Mouse (Mus musculus) CH12.LX (cell line): ENCODE measurements at regions not wholly inside any gene's neighbourhood (a gene's known extent, or its start where the extent isn't known, plus 50 kb on each side); places are given as distances from the start of the nearest gene placed in this dataset.

ENCODE experiments used
- CTCF ChIP-seq, 2 experiments: IDR thresholded peaks in 1 of 2; conservative IDR thresholded peaks in 1 of 2; 2 replicates each; pipeline ENCODE4 v1.5.1; 2011 to 2012; ENCODE audit warnings: low read depth in 2 of 2, low read length in 2 of 2, improper control_type of control experiment in 1 of 2, inconsistent platforms in 1 of 2, mild to moderate bottlenecking in 1 of 2, moderate library complexity in 1 of 2
- EP300 ChIP-seq: IDR thresholded peaks from 2 replicates; pipeline ENCODE4 v1.6.1; 2011; ENCODE audit warnings: low read length, improper control_type of control experiment
- HCFC1 ChIP-seq: IDR thresholded peaks from 2 replicates; pipeline ENCODE4 v1.6.1; 2012; ENCODE audit warnings: low read depth, mild to moderate bottlenecking, inconsistent platforms, low read length, improper control_type of control experiment
- MAFK ChIP-seq: IDR thresholded peaks from 2 replicates; pipeline ENCODE4 v1.6.1; 2011; ENCODE audit warnings: low read length, improper control_type of control experiment; ENCODE audit not compliant: insufficient replicate concordance
- POLR2A ChIP-seq: IDR thresholded peaks from 2 replicates; pipeline ENCODE4 v1.6.1; 2011; ENCODE audit warnings: low read depth, mild to moderate bottlenecking, improper control_type of control experiment, low read length
- USF1 ChIP-seq: IDR thresholded peaks from 2 replicates; pipeline ENCODE4 v1.6.1; 2014; ENCODE audit warnings: low read depth, mild to moderate bottlenecking, inconsistent platforms, low read length, improper control_type of control experiment
- USF2 ChIP-seq: conservative IDR thresholded peaks from 2 replicates; pipeline ENCODE4 v1.6.1; 2011; ENCODE audit warnings: low read depth, low read length, improper control_type of control experiment
- ZNF384 ChIP-seq: IDR thresholded peaks from 2 replicates; pipeline ENCODE4 v1.6.1; 2012; ENCODE audit warnings: low read depth, low read length, improper control_type of control experiment, inconsistent platforms

GRCm38 (mm10) chr9:5118584-5118983 lies 179.7 kb upstream of the Casp1 start:
- TF ChIP-seq EP300, result no peak
- TF ChIP-seq CTCF (conservative IDR thresholded peaks at IDR 0.05 in 1 of 2, IDR thresholded peaks at IDR 0.05 in 1 of 2; ENCODE audit: low read depth in 2 of 2, low read length in 2 of 2), result no peak
- no peak for TF ChIP-seq POLR2A
- no peak for TF ChIP-seq ZNF384
- no peak for TF ChIP-seq HCFC1
- TF ChIP-seq USF1, result no peak
- TF ChIP-seq USF2, result no peak
- no peak for TF ChIP-seq MAFK
